Mouse (Mus musculus) neural tube, embryonic 12.5 days (tissue): Measurements from ENCODE around the gene Nudcd2. TPM values are rescaled to one million over a fixed set of nuclear protein-coding genes. Genes with fewer than 3 reads are reported as not detected.

Source experiments
- ATAC-seq: fragments of 200-750 bp; cut with Nextera tagmentation; 2 replicates; pipeline ENCODE4 v1.8.0; 2017; ENCODE audit warnings: low read depth, mild to moderate bottlenecking, moderate TSS enrichment, moderate library complexity; ENCODE audit not compliant: low FRiP score
- H3K27ac ChIP-seq: fragments of 300-500 bp; sonication (generic); 2 replicates; pipeline ENCODE4 v1.5.1; 2016
- H3K27me3 ChIP-seq: fragments of 300-500 bp; sonication (generic); replicated peaks from 2 replicates; pipeline ENCODE4 v1.6.1; 2016; ENCODE audit warnings: mild to moderate bottlenecking
- H3K36me3 ChIP-seq: fragments of 300-500 bp; sonication (generic); 2 replicates; pipeline ENCODE4 v1.6.1; 2016; ENCODE audit warnings: mild to moderate bottlenecking
- H3K4me1 ChIP-seq: fragments of 300-500 bp; sonication (generic); 2 replicates; pipeline ENCODE4 v1.6.1; 2016
- H3K4me2 ChIP-seq: fragments of 300-500 bp; sonication (generic); replicated peaks from 2 replicates; pipeline ENCODE4 v1.6.1; 2016; ENCODE audit warnings: mild to moderate bottlenecking
- H3K4me3 ChIP-seq: fragments of 300-500 bp; sonication (generic); 2 replicates; pipeline ENCODE4 v1.5.1; 2016
- H3K9ac ChIP-seq: fragments of 300-500 bp; sonication (generic); 2 replicates; pipeline ENCODE4 v1.6.1; 2016; ENCODE audit warnings: mild to moderate bottlenecking
- H3K9me3 ChIP-seq: fragments of 300-500 bp; sonication (generic); 2 replicates; pipeline ENCODE4 v1.6.1; 2016; ENCODE audit warnings: mild to moderate bottlenecking
- WGBS: fragments of 180-500 bp; shearing (Covaris S2); methylation state at CpG from one replicate; pipeline ENCODE4 v1.1.7; 2016; 5-methylcytosine and 5-hydroxymethylcytosine counted together
- polyA plus RNA-seq: library from polyadenylated mRNA; unstranded; fragments of >200 nt; fragmentation: Nextera tagmentation; extraction: Ambion mirVana; gene quantifications from 2 replicates; pipeline ENCODE4 v1.2.1, GENCODE M21; 2016

The Nudcd2 gene
- polyA plus RNA-seq, 1 experiment from 2014 or later, result 124 TPM

- H3K36me3 ChIP-seq, result peaks cover 64% of the 10 kb centered on the region
- no peak for ATAC-seq
Observed at GRCm38 (mm10) chr11:40718324-40718723, 15.1 kb upstream of the Nudcd2 start.

GRCm38 (mm10) chr11:40732997-40733338, 499 bp upstream of the Nudcd2 start:
- no peak for ATAC-seq
- Histone ChIP-seq H3K4me1 (peaks cover 24% of the 10 kb centered on the region), H3K27ac (no peak overlapping the region)

More at GRCm38 (mm10) chr11:40718324-40718723, 15.1 kb upstream of the Nudcd2 start:
- Histone ChIP-seq H3K4me1 (no peaks in the 10 kb centered on the region), H3K4me3 (no peak overlapping the region), H3K27me3 (no peaks in the 10 kb centered on the region), H3K4me2 (no peak overlapping the region), H3K9me3 (no peaks in the 10 kb centered on the region), H3K27ac (no peak overlapping the region), H3K9ac (no peak overlapping the region)

DNA sequence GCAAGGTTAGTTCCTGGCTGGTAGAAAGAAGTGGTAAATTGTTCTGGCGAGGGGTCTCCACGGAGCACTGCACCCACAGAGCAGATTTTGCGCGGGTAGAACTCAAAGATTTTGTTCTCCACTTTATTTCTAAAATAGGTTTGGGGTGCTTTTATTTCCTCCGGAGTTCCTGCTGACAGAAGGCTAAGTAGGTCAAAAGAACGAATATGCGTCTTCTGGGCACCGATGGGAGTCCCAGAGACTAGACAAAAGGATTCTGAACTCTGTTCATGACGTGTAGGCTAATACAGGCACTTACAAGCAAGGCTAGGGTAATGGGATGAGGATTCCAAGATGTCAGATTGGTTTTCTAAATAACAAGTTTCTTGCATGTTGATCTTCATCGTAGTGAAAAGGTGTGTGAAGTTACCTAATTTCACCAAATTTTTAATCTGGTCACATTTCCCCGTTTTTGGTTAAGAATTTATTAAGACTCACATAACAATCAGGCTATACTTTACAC, 835 bp downstream of the Nudcd2 start:
- H3K9me3 ChIP-seq, result no peaks in the 10 kb centered on the region
- peak overlapping the region; percentile 77 for H3K4me2 ChIP-seq
- no peaks in the 10 kb centered on the region for H3K27me3 ChIP-seq
- WGBS, result 7% methylated on average over 11 of the region's 11 CpGs
- H3K9ac ChIP-seq, result peak overlapping the region; percentile 89
- peaks cover 26% of the 10 kb centered on the region for H3K36me3 ChIP-seq
- peaks cover 24% of the 10 kb centered on the region for H3K4me1 ChIP-seq
- no peak overlapping the region for H3K27ac ChIP-seq
- no peak for ATAC-seq
- peak overlapping the region; percentile 87 for H3K4me3 ChIP-seq

More at GRCm38 (mm10) chr11:40732997-40733338, 499 bp upstream of the Nudcd2 start:
- Histone ChIP-seq H3K9me3 (no peaks in the 10 kb centered on the region), H3K4me2 (peak overlapping the region; percentile 72), H3K27me3 (no peaks in the 10 kb centered on the region), H3K9ac (peak overlapping the region; percentile 36; the same call in 1 of the 2 replicates), H3K4me3 (peak overlapping the region; percentile 53), H3K36me3 (peaks cover 15% of the 10 kb centered on the region)
- 2% methylated on average over 14 of the region's 14 CpGs for WGBS

GRCm38 (mm10) chr11:40737369-40737768, 3.9 kb downstream of the Nudcd2 start:
- peaks cover 43% of the 10 kb centered on the region for H3K36me3 ChIP-seq
- WGBS, result 90% methylated on average over 3 of the region's 3 CpGs

GRCm38 (mm10) chr11:40741605-40742262, 8.3 kb downstream of the Nudcd2 start:
- peaks cover 39% of the 10 kb centered on the region for H3K36me3 ChIP-seq
- 92% methylated on average over 12 of the region's 12 CpGs for WGBS
- no peak overlapping the region for H3K4me3 ChIP-seq
- no peaks in the 10 kb centered on the region for H3K9me3 ChIP-seq
- H3K4me2 ChIP-seq, result no peak overlapping the region
- no peak for ATAC-seq
- no peaks in the 10 kb centered on the region for H3K27me3 ChIP-seq
- no peak overlapping the region for H3K27ac ChIP-seq
- no peak overlapping the region for H3K9ac ChIP-seq
- H3K4me1 ChIP-seq, result no peaks in the 10 kb centered on the region

More at GRCm38 (mm10) chr11:40737369-40737768, 3.9 kb downstream of the Nudcd2 start:
- no peak overlapping the region for H3K4me2 ChIP-seq
- no peak for ATAC-seq
- H3K27ac ChIP-seq, result no peak overlapping the region
- H3K27me3 ChIP-seq, result no peaks in the 10 kb centered on the region
- H3K4me3 ChIP-seq, result no peak overlapping the region
- H3K9ac ChIP-seq, result no peak overlapping the region
- peaks cover 16% of the 10 kb centered on the region for H3K4me1 ChIP-seq
- no peaks in the 10 kb centered on the region for H3K9me3 ChIP-seq

DNA sequence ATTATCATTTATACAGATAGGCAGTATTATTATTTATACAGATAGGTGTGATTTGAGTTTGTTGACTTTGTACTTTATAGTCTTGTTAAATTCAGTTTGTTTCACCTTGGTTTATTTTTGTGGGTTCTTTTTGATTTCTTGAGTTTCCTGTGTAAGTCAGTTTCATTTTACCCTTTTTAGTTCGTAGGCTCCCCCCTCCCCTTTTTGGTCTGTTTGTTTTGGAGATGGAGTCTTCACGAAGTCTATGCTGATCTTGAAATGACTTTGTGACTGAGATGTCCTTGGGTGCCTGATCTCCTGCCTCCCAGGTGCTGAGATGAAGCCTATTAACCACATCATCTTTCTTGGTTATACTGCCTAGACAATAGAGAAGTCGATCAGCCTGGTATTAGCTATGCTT, 10.9 kb downstream of the Nudcd2 start:
- Histone ChIP-seq H3K4me1 (no peaks in the 10 kb centered on the region), H3K27me3 (no peaks in the 10 kb centered on the region), H3K27ac (no peak overlapping the region), H3K4me3 (no peak overlapping the region), H3K4me2 (no peak overlapping the region), H3K9me3 (no peaks in the 10 kb centered on the region), H3K9ac (no peak overlapping the region), H3K36me3 (peaks cover 17% of the 10 kb centered on the region)
- 84% methylated on average over 3 of the region's 3 CpGs for WGBS
- no peak for ATAC-seq

- Histone ChIP-seq H3K4me2 (no peak overlapping the region), H3K9me3 (no peaks in the 10 kb centered on the region), H3K9ac (no peak overlapping the region), H3K27me3 (no peaks in the 10 kb centered on the region), H3K27ac (no peak overlapping the region), H3K36me3 (peaks cover 4% of the 10 kb centered on the region), H3K4me3 (no peak overlapping the region), H3K4me1 (no peaks in the 10 kb centered on the region)
- 91% methylated on average over 12 of the region's 12 CpGs for WGBS
- no peak for ATAC-seq
Observed at GRCm38 (mm10) chr11:40746361-40746760, 12.9 kb downstream of the Nudcd2 start.

DNA sequence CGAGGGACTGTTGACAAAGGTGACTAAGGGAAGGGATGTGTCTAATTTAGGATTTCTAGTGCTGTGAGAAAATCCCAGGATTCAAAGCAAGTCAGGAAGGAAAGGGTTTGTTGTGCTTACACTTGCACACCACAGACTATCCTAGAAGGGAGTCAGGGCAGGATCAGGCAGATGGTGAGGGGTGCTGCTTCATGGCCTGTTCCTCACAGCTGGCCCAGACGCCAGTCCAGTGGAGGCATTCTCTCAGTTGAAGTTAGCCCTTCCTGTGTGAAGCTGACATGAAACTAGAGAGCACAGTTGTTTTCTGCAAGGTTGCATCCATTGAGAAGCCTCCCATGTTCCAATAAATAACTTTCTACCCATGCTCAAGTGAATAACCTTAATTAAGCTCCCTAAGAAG, 14.2 kb downstream of the Nudcd2 start:
- Histone ChIP-seq H3K27ac (no peak overlapping the region), H3K36me3 (no peaks in the 10 kb centered on the region), H3K4me2 (no peak overlapping the region), H3K27me3 (no peaks in the 10 kb centered on the region), H3K9me3 (no peaks in the 10 kb centered on the region), H3K4me3 (no peak overlapping the region), H3K4me1 (no peaks in the 10 kb centered on the region), H3K9ac (no peak overlapping the region)
- ATAC-seq, result no peak
- WGBS, result 72% methylated on average over 2 of the region's 2 CpGs

- H3K27ac ChIP-seq, result no peak overlapping the region
Observed at GRCm38 (mm10) chr11:40753836-40754235, 20.4 kb downstream of the Nudcd2 start.

GRCm38 (mm10) chr11:40754664-40755107, 21.2 kb downstream of the Nudcd2 start:
- peak; percentile 87 for ATAC-seq
- WGBS, result 3% methylated on average over 19 of the region's 19 CpGs
- Histone ChIP-seq H3K27me3 (no peaks in the 10 kb centered on the region), H3K4me1 (no peaks in the 10 kb centered on the region), H3K36me3 (no peaks in the 10 kb centered on the region), H3K4me3 (peak overlapping the region; percentile 81), H3K4me2 (peak overlapping the region; percentile 77), H3K9ac (peak overlapping the region; percentile 82), H3K27ac (no peak overlapping the region), H3K9me3 (no peaks in the 10 kb centered on the region)

More at GRCm38 (mm10) chr11:40753836-40754235, 20.4 kb downstream of the Nudcd2 start:
- 78% methylated on average over 6 of the region's 6 CpGs for WGBS
- Histone ChIP-seq H3K9me3 (no peaks in the 10 kb centered on the region), H3K36me3 (no peaks in the 10 kb centered on the region), H3K9ac (no peak overlapping the region), H3K4me3 (no peak overlapping the region), H3K4me1 (no peaks in the 10 kb centered on the region), H3K27me3 (no peaks in the 10 kb centered on the region), H3K4me2 (peak overlapping the region; percentile 77; the same call in 1 of the 2 replicates)
- ATAC-seq, result no peak

- WGBS, result under 1% methylated on average over 25 of the region's 25 CpGs
Observed at GRCm38 (mm10) chr11:40755109-40755627, 21.7 kb downstream of the Nudcd2 start, which contains the start of gene Ccng1. TSS of gene Ccng1 (minus strand) at chr11:40755311.

GRCm38 (mm10) chr11:40755968-40756367, 22.5 kb downstream of the Nudcd2 start:
- H3K4me3 ChIP-seq, result no peak overlapping the region
- H3K27ac ChIP-seq, result no peak overlapping the region
- 88% methylated on average over 8 of the region's 8 CpGs for WGBS
- H3K27me3 ChIP-seq, result no peaks in the 10 kb centered on the region
- H3K9me3 ChIP-seq, result no peaks in the 10 kb centered on the region
- H3K4me1 ChIP-seq, result no peaks in the 10 kb centered on the region
- no peak for ATAC-seq
- no peaks in the 10 kb centered on the region for H3K36me3 ChIP-seq
- 0 out of 2 replicates have a peak overlapping the region, but pooled peaks have one; percentile 77 for H3K4me2 ChIP-seq
- no peak overlapping the region for H3K9ac ChIP-seq

More at GRCm38 (mm10) chr11:40755109-40755627, 21.7 kb downstream of the Nudcd2 start, which contains the start of gene Ccng1:
- peak within 1 kb of the TSS; percentile 77 for H3K4me2 ChIP-seq
- H3K9ac ChIP-seq, result peak within 1 kb of the TSS; percentile 82
- no peak within 1 kb of the TSS for H3K27ac ChIP-seq
- peak within 1 kb of the TSS; percentile 81 for H3K4me3 ChIP-seq
- peak; percentile 99 for ATAC-seq
- no peaks in the 10 kb centered on the region for H3K27me3 ChIP-seq
- no peaks in the 10 kb centered on the region for H3K36me3 ChIP-seq
- no peaks in the 10 kb centered on the region for H3K4me1 ChIP-seq
- H3K9me3 ChIP-seq, result no peaks in the 10 kb centered on the region
